Mouse (Mus musculus): Measurements from ENCODE around the gene Ubald1. TPM values are rescaled to one million over a fixed set of nuclear protein-coding genes. Genes with fewer than 3 reads are reported as not detected.
A peak's percentile ranks its signal among the peaks of the same experiment; 100 is the strongest.

Ubald1 gene
- total and polyA plus RNA-seq, 3 experiments: 2.8 to 25.6 TPM; not detected in 1

- no peak overlapping the region for H3K4me3 ChIP-seq (ENCODE audit: control insufficient read depth in 1 of 2, insufficient read depth in 1 of 2, low read depth in 2 of 2, low read length in 2 of 2)
- TF ChIP-seq SMC3 (IDR thresholded peaks at IDR 0.05; ENCODE audit: low read depth, low read length): no peak
- no peak for TF ChIP-seq UBTF (IDR thresholded peaks at IDR 0.05; ENCODE audit: borderline replicate concordance, insufficient read depth, low read depth, low read length)
- no peak for TF ChIP-seq GATA1 (IDR thresholded peaks at IDR 0.05; ENCODE audit: low read depth, low read length)
- no peak for TF ChIP-seq HCFC1 (IDR thresholded peaks at IDR 0.05; ENCODE audit: low read depth, low read length)
- TF ChIP-seq BHLHE40 (IDR thresholded peaks at IDR 0.05; ENCODE audit: borderline replicate concordance, low read depth, low read length): no peak
- no peak for TF ChIP-seq MYC (IDR thresholded peaks at IDR 0.05; ENCODE audit: low read depth, low read length)
- no peak for TF ChIP-seq JUND (IDR thresholded peaks at IDR 0.05; ENCODE audit: low read depth, low read length)
- no peak for TF ChIP-seq MAX (IDR thresholded peaks at IDR 0.05; ENCODE audit: low read length)
- no peak for TF ChIP-seq MYB (IDR thresholded peaks at IDR 0.05; ENCODE audit: low read depth, low read length)
- no peak for TF ChIP-seq MAFK (IDR thresholded peaks at IDR 0.05; ENCODE audit: borderline replicate concordance, low read depth, low read length)
- TF ChIP-seq POLR2A (IDR thresholded peaks at IDR 0.05; ENCODE audit: control insufficient read depth in 1 of 2, insufficient read depth in 1 of 2, low read depth in 1 of 2, low read length in 2 of 2, poor library complexity in 1 of 2): no peak
- TF ChIP-seq CHD2 (IDR thresholded peaks at IDR 0.05; ENCODE audit: low read length): no peak
- no peak for TF ChIP-seq TBP (IDR thresholded peaks at IDR 0.05; ENCODE audit: low read depth, low read length)
- no peaks in the 10 kb centered on the region for H3K9me3 ChIP-seq (replicated peaks; ENCODE audit: insufficient read depth, low read length)
- no peak overlapping the region for H3K27ac ChIP-seq (ENCODE audit: control insufficient read depth, low read depth, low read length)
- no peak for DNase-seq (ENCODE audit: low read depth, low spot score)
- H3K36me3 ChIP-seq (ENCODE audit: control insufficient read depth in 1 of 2, insufficient read depth in 2 of 2, low read length in 2 of 2): peaks cover 0 to 4% of the 10 kb centered on the region in 2 experiments; a peak in 2 of 4 replicates
- no peak overlapping the region; the same call in 1 of the 2 replicates for H3K9ac ChIP-seq (ENCODE audit: control insufficient read depth, low read depth, low read length, poor library complexity, severe bottlenecking)
- no peaks in the 10 kb centered on the region for H3K27me3 ChIP-seq (ENCODE audit: control insufficient read depth in 1 of 2, insufficient read depth in 2 of 2, low read length in 2 of 2)
- H3K4me1 ChIP-seq (ENCODE audit: control insufficient read depth in 1 of 2, insufficient read depth in 2 of 2, low read length in 2 of 2): peaks cover 0 to 26% of the 10 kb centered on the region in 2 experiments; a peak in 2 of 4 replicates
- H3K79me2 ChIP-seq (ENCODE audit: control insufficient read depth, insufficient read depth, low read length, poor library complexity): peaks cover 12% of the 10 kb centered on the region; the same call in 1 of the 2 replicates
These were observed 4.8 kb upstream of the Ubald1 start for GRCm38 (mm10) chr16:4884930-4885329.

DNA sequence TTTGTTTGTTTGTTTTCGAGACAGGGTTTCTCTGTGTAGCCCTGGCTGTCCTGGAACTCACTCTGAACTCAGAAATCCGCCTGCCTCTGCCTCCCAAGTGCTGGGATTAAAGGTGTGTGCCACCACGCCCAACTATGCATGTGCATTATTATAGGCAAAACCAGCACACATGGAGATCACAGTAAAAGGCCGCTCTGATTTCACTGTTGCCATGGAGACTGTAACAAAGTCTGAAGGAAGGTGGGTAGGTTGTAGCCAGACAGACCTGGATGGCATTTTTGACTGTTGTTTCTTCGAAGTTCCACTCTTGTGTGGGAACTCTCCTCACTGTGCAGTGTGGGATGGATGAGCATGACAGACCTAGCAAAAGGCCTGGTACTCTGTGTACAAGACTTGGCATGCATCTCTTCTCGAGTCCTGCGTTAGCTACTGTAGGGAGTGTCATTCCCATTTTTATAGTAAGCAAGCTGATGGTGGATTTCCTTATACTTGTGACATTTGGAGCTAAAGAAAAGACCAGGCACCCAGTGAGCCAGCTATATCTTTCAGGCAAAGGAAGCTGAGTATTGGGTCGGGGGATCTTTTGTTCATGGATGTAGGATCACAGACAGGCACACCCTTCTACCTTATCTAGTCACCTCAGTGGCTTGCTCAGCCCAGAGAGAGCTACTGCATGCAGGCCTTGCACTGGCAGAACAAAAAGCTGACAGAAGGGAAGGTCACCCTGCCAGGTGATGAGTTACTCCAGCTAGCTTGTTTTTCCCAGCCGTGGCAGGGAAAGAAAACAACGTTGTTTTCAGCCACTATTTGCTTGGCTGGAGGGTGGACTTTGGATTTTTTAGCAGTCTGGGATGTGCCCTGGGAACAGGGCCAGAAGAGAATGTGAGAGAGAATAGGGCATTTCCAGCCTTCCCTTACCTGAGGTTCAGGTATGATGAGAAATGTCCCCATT, 1.6 kb upstream of the Ubald1 start:
- H3K27ac ChIP-seq (ENCODE audit: control insufficient read depth, low read depth, low read length): no peak overlapping the region
- H3K4me3 ChIP-seq (ENCODE audit: control insufficient read depth in 1 of 2, insufficient read depth in 1 of 2, low read depth in 2 of 2, low read length in 2 of 2): peak overlapping the region; percentile 66 to 70; a peak in 2 of 4 replicates
- peak; percentile 23 for DNase-seq (ENCODE audit: low read depth, low spot score)

More for the DNA sequence above, 1.6 kb upstream of the Ubald1 start:
- no peak overlapping the region for H3K9ac ChIP-seq (ENCODE audit: control insufficient read depth, low read depth, low read length, poor library complexity, severe bottlenecking)
- H3K9me3 ChIP-seq (replicated peaks; ENCODE audit: insufficient read depth, low read length): no peaks in the 10 kb centered on the region
- H3K4me1 ChIP-seq (ENCODE audit: control insufficient read depth in 1 of 2, insufficient read depth in 2 of 2, low read length in 2 of 2): peaks cover 2 to 28% of the 10 kb centered on the region in 2 experiments; a peak in 3 of 4 replicates
- H3K36me3 ChIP-seq (ENCODE audit: control insufficient read depth in 1 of 2, insufficient read depth in 2 of 2, low read length in 2 of 2): peaks cover 0 to 10% of the 10 kb centered on the region in 2 experiments; a peak in 2 of 4 replicates
- peaks cover 27% of the 10 kb centered on the region for H3K79me2 ChIP-seq (ENCODE audit: control insufficient read depth, insufficient read depth, low read length, poor library complexity)
- no peaks in the 10 kb centered on the region for H3K27me3 ChIP-seq (ENCODE audit: control insufficient read depth in 1 of 2, insufficient read depth in 2 of 2, low read length in 2 of 2)
- TF ChIP-seq GATA1 (IDR thresholded peaks at IDR 0.05; ENCODE audit: low read depth, low read length) (no peak), KAT2A (conservative IDR thresholded peaks at IDR 0.05; ENCODE audit: low read depth, low read length) (no peak), ZKSCAN1 (IDR thresholded peaks at IDR 0.05; ENCODE audit: low read depth, low read length) (no peak), NELFE (IDR thresholded peaks at IDR 0.05; ENCODE audit: low read depth, low read length) (no peak), CHD1 (IDR thresholded peaks at IDR 0.05; ENCODE audit: low read depth, low read length) (no peak), HCFC1 (IDR thresholded peaks at IDR 0.05; ENCODE audit: low read depth, low read length) (no peak), TBP (IDR thresholded peaks at IDR 0.05; ENCODE audit: low read depth, low read length) (no peak), E2F4 (IDR thresholded peaks at IDR 0.05; ENCODE audit: borderline replicate concordance, low read depth, low read length) (no peak), MEF2A (IDR thresholded peaks at IDR 0.05; ENCODE audit: extremely low read depth, insufficient replicate concordance, low read depth, low read length, poor library complexity, severe bottlenecking) (no peak), SMC3 (IDR thresholded peaks at IDR 0.05; ENCODE audit: low read depth, low read length) (no peak), MAX (IDR thresholded peaks at IDR 0.05; ENCODE audit: low read length) (no peak), USF1 (IDR thresholded peaks at IDR 0.05; ENCODE audit: low read depth, low read length) (no peak), POLR2AphosphoS2 (IDR thresholded peaks at IDR 0.05; ENCODE audit: low read length) (no peak), UBTF (IDR thresholded peaks at IDR 0.05; ENCODE audit: borderline replicate concordance, insufficient read depth, low read depth, low read length) (no peak)
